Comparison of ENCODE assay signal across 8 mouse cellular contexts in the genomic region with DNA sequence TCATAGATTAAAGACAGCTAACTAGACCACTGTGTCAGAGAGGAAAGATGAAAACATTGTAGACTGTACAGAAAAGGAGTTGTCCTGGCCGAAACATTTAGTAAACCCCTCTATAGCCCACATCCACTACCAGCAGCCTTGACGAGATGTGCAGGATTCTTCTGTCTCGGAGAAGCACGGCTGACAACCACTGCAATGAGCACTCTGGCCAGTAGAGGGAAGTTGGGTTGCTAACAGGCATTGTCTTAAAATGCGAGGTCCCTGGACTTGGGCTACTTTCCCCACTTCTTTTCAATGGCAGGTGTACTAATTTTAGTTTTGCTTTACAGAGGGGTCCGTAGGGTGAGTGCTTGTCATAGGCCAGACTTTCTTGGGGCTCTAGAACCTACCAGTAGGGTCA. TPM values are rescaled to one million over a fixed set of nuclear protein-coding genes. Genes with fewer than 3 reads are reported as not detected.
DNase-seq lines count a peak whose midpoint lies in the region; ATAC-seq and TF ChIP-seq lines count a peak whose summit lies in the region.
"Had no signal": no experiment of that assay in that cellular context is flagged by ENCODE, and none has a peak within 500 bp of the region (broad histone marks: within the 10 kb centered on the region; RNA-seq: fewer than 3 reads in every experiment).

No protein-coding gene starts in this region.

- ATAC-seq in hindbrain, postnatal 0 days: no peak
- no peak for ATAC-seq in hindbrain, embryonic 12.5 days (ENCODE audit: low FRiP score)
- ATAC-seq in midbrain, postnatal 0 days (ENCODE audit: low FRiP score): no peak
- ATAC-seq in megakaryocyte progenitor cell, adult 5-6 weeks (replicated peaks; ENCODE audit: poor library complexity): peak; percentile 61

- no peaks in the 10 kb centered on the region for H3K4me1 ChIP-seq in hindbrain, postnatal 0 days (ENCODE audit: insufficient read depth, low read length)
- no peaks in the 10 kb centered on the region for H3K4me1 ChIP-seq in hindbrain, embryonic 12.5 days
- H3K4me1 ChIP-seq in midbrain, postnatal 0 days (ENCODE audit: insufficient read depth, low read length): no peaks in the 10 kb centered on the region
- no peaks in the 10 kb centered on the region for H3K4me1 ChIP-seq in midbrain, embryonic 10.5 days

- H3K4me3 ChIP-seq in hindbrain, postnatal 0 days (ENCODE audit: low read length): no peak overlapping the region
- no peak overlapping the region for H3K4me3 ChIP-seq in hindbrain, embryonic 12.5 days
- no peak overlapping the region for H3K4me3 ChIP-seq in midbrain, postnatal 0 days (ENCODE audit: low read depth, low read length)
- no peak overlapping the region for H3K4me3 ChIP-seq in midbrain, embryonic 10.5 days

- no peaks in the 10 kb centered on the region for H3K9me3 ChIP-seq in hindbrain, postnatal 0 days (ENCODE audit: low read length)
- no peaks in the 10 kb centered on the region for H3K9me3 ChIP-seq in hindbrain, embryonic 12.5 days (replicated peaks)
- H3K9me3 ChIP-seq in midbrain, postnatal 0 days (ENCODE audit: low read length): no peaks in the 10 kb centered on the region
- no peaks in the 10 kb centered on the region for H3K9me3 ChIP-seq in midbrain, embryonic 10.5 days (replicated peaks)

- TF ChIP-seq CTCF in hindbrain, postnatal 0 days (IDR thresholded peaks at IDR 0.05; ENCODE audit: low read depth): peak; percentile 64
- TF ChIP-seq CTCF in midbrain, postnatal 0 days (IDR thresholded peaks at IDR 0.05): peak; percentile 64

- no peak overlapping the region for H3K27ac ChIP-seq in hindbrain, postnatal 0 days
- H3K27ac ChIP-seq in hindbrain, embryonic 12.5 days: no peak overlapping the region
- H3K27ac ChIP-seq in midbrain, postnatal 0 days (ENCODE audit: low read depth, low read length): no peak overlapping the region
- no peak overlapping the region for H3K27ac ChIP-seq in midbrain, embryonic 10.5 days (replicated peaks)

- no peak overlapping the region for H3K4me2 ChIP-seq in hindbrain, postnatal 0 days (ENCODE audit: low read depth, low read length)
- no peak overlapping the region for H3K4me2 ChIP-seq in hindbrain, embryonic 12.5 days (replicated peaks)
- H3K4me2 ChIP-seq in midbrain, postnatal 0 days (ENCODE audit: low read depth, low read length, poor library complexity, severe bottlenecking): no peak overlapping the region

- no peaks in the 10 kb centered on the region for H3K27me3 ChIP-seq in hindbrain, postnatal 0 days (ENCODE audit: insufficient read depth, low read length)
- no peaks in the 10 kb centered on the region for H3K27me3 ChIP-seq in hindbrain, embryonic 12.5 days
- no peaks in the 10 kb centered on the region for H3K27me3 ChIP-seq in midbrain, postnatal 0 days (ENCODE audit: insufficient read depth, low read length)
- no peaks in the 10 kb centered on the region for H3K27me3 ChIP-seq in midbrain, embryonic 10.5 days (ENCODE audit: low read depth, poor library complexity, severe bottlenecking)

- no peak overlapping the region for H3K9ac ChIP-seq in hindbrain, postnatal 0 days (replicated peaks; ENCODE audit: low read length)
- no peak overlapping the region for H3K9ac ChIP-seq in hindbrain, embryonic 12.5 days
- H3K9ac ChIP-seq in midbrain, postnatal 0 days (replicated peaks; ENCODE audit: low read length, poor library complexity, severe bottlenecking): no peak overlapping the region

- peak; percentile 46 for DNase-seq in hindbrain, postnatal 0 days (ENCODE audit: low spot score)
- peak; percentile 46 for DNase-seq in midbrain, postnatal 0 days (ENCODE audit: low spot score)
- no peak for DNase-seq in midbrain, embryonic 10.5 days (ENCODE audit: low spot score)
- peak; percentile 47 for DNase-seq in NIH3T3 (ENCODE audit: low read depth)
- DNase-seq in spleen, adult 12 weeks (ENCODE audit: low spot score): no peak
- DNase-seq: kidney, adult 9 months had no signal

- 61% methylated on average over 6 of the region's 6 CpGs for WGBS in hindbrain, postnatal 0 days
- WGBS in hindbrain, embryonic 12.5 days: 67% methylated on average over 6 of the region's 6 CpGs
- 56% methylated on average over 6 of the region's 6 CpGs for WGBS in midbrain, postnatal 0 days
- 73% methylated on average over 6 of the region's 6 CpGs for WGBS in midbrain, embryonic 10.5 days

- H3K36me3 ChIP-seq in hindbrain, postnatal 0 days (ENCODE audit: insufficient read depth, low read length): peaks cover 68% of the 10 kb centered on the region
- peaks cover 82% of the 10 kb centered on the region for H3K36me3 ChIP-seq in hindbrain, embryonic 12.5 days
- H3K36me3 ChIP-seq in midbrain, postnatal 0 days (ENCODE audit: insufficient read depth, low read length): peaks cover 72% of the 10 kb centered on the region
- peaks cover 84% of the 10 kb centered on the region for H3K36me3 ChIP-seq in midbrain, embryonic 10.5 days

RNA-seq across cellular contexts. Expression of a gene that starts 30.9 kb away (rescaled TPM):
- total RNA-seq in hindbrain, postnatal 0 days (2014; rRNA removed): 141 and 150 TPM in 2 replicates
- polyA plus RNA-seq in hindbrain, postnatal 0 days (2015; fragmentation: Nextera tagmentation; extraction: Ambion mirVana): 85.3 and 89.1 TPM in 2 replicates
- 76.4 and 83.3 TPM in 2 replicates for polyA plus RNA-seq in hindbrain, embryonic 12.5 days (2016; fragmentation: Nextera tagmentation; extraction: Ambion mirVana)
- 122 and 130 TPM in 2 replicates for total RNA-seq in midbrain, postnatal 0 days (2014; rRNA removed)
- polyA plus RNA-seq in midbrain, postnatal 0 days (2015; fragmentation: Nextera tagmentation; extraction: Ambion mirVana): 94.8 and 99.5 TPM in 2 replicates
- 62.2 and 68.4 TPM in 2 replicates for polyA plus RNA-seq in midbrain, embryonic 10.5 days (2016; fragmentation: Nextera tagmentation; extraction: Ambion mirVana)
- 29.3 and 36.5 TPM in 2 replicates for total RNA-seq in megakaryocyte progenitor cell, adult 5-6 weeks (2015)
- total RNA-seq in megakaryocyte progenitor cell, adult 5-6 weeks (2017): 39.2 and 41.6 TPM in 2 replicates

RNA-seq across cellular contexts. Expression of a gene that starts 40.4 kb away (rescaled TPM):
- total RNA-seq in hindbrain, postnatal 0 days (2014; rRNA removed): 4.7 and 4.8 TPM in 2 replicates
- polyA plus RNA-seq in hindbrain, postnatal 0 days (2015; fragmentation: Nextera tagmentation; extraction: Ambion mirVana): 4.5 and 4.7 TPM in 2 replicates
- 0.96 and 1.6 TPM in 2 replicates for polyA plus RNA-seq in hindbrain, embryonic 12.5 days (2016; fragmentation: Nextera tagmentation; extraction: Ambion mirVana)
- total RNA-seq in midbrain, postnatal 0 days (2014; rRNA removed): 3.1 and 6.2 TPM in 2 replicates
- polyA plus RNA-seq in midbrain, postnatal 0 days (2015; fragmentation: Nextera tagmentation; extraction: Ambion mirVana): 3.6 and 4.6 TPM in 2 replicates
- 0.44 and 1.2 TPM in 2 replicates for polyA plus RNA-seq in midbrain, embryonic 10.5 days (2016; fragmentation: Nextera tagmentation; extraction: Ambion mirVana)
- total RNA-seq in megakaryocyte progenitor cell, adult 5-6 weeks (2015): not detected in 2 replicates
- total RNA-seq in megakaryocyte progenitor cell, adult 5-6 weeks (2017): not detected in 2 replicates

RNA-seq across cellular contexts. Expression of a gene that starts 47.6 kb away (rescaled TPM):
- 38.1 and 40.2 TPM in 2 replicates for total RNA-seq in hindbrain, postnatal 0 days (2014; rRNA removed)
- 16.3 and 17.3 TPM in 2 replicates for polyA plus RNA-seq in hindbrain, postnatal 0 days (2015; fragmentation: Nextera tagmentation; extraction: Ambion mirVana)
- 39.4 and 41.0 TPM in 2 replicates for polyA plus RNA-seq in hindbrain, embryonic 12.5 days (2016; fragmentation: Nextera tagmentation; extraction: Ambion mirVana)
- 33.8 and 43.8 TPM in 2 replicates for total RNA-seq in midbrain, postnatal 0 days (2014; rRNA removed)
- 17.6 and 18.5 TPM in 2 replicates for polyA plus RNA-seq in midbrain, postnatal 0 days (2015; fragmentation: Nextera tagmentation; extraction: Ambion mirVana)
- polyA plus RNA-seq in midbrain, embryonic 10.5 days (2016; fragmentation: Nextera tagmentation; extraction: Ambion mirVana): 22.0 and 23.6 TPM in 2 replicates
- 0.22 and 0.46 TPM in 2 replicates for total RNA-seq in megakaryocyte progenitor cell, adult 5-6 weeks (2015)
- total RNA-seq in megakaryocyte progenitor cell, adult 5-6 weeks (2017): 0.58 TPM in 1 of 2 replicates, not detected in the other

Comparison
In these comparisons a context has a peak if more than half of its experiments do, and no peak if none do; other contexts are left out.
1. DNase-seq: peak in hindbrain, postnatal 0 days (single experiment), midbrain, postnatal 0 days (single experiment) and NIH3T3 (single experiment); none in midbrain, embryonic 10.5 days (single experiment) and spleen, adult 12 weeks (single experiment).